Mouse (Mus musculus) large intestine, adult 2 months (tissue): ENCODE measurements at regions not wholly inside any gene's neighbourhood (a gene's known extent, or its start where the extent isn't known, plus 50 kb on each side); places are given as distances from the start of the nearest gene placed in this dataset.

Experiments
- DNase-seq: peaks from one replicate; pipeline ENCODE4 v3.0.0-alpha.2; 2012; ENCODE audit warnings: low read depth, low spot score
- WGBS: fragments of 180-500 bp; shearing (Covaris S2); methylation state at CpG from one replicate; pipeline ENCODE4 v1.1.7; 2018; 5-methylcytosine and 5-hydroxymethylcytosine counted together

- WGBS: 47% methylated on average over 2 of the region's 2 CpGs
These were observed 51.8 kb upstream of the St6galnac3 start for GRCm38 (mm10) chr3:153776738-153777137.

GRCm38 (mm10) chr3:153778386-153778785, 53.4 kb upstream of the St6galnac3 start:
- no peak for DNase-seq
- WGBS: 68% methylated on average over 7 of the region's 7 CpGs

More at GRCm38 (mm10) chr3:153776738-153777137, 51.8 kb upstream of the St6galnac3 start:
- DNase-seq: no peak

- 45% methylated on average over 5 of the region's 5 CpGs for WGBS
- DNase-seq: no peak
These were observed 57.5 kb upstream of the St6galnac3 start for GRCm38 (mm10) chr3:153782467-153782866.

GRCm38 (mm10) chr3:153783294-153783741, 58.3 kb upstream of the St6galnac3 start:
- DNase-seq: no peak
- WGBS: 21% methylated on average over 7 of the region's 7 CpGs

- WGBS: 24% methylated on average over 8 of the region's 8 CpGs
- peak; percentile 50 for DNase-seq
These were observed 59.1 kb upstream of the St6galnac3 start for GRCm38 (mm10) chr3:153783928-153784570.

- DNase-seq: no peak
- WGBS: 88% methylated on average over 7 of the region's 7 CpGs
These were observed 53.6 kb upstream of the Asb17 start for GRCm38 (mm10) chr3:153790455-153790856.

GRCm38 (mm10) chr3:153790883-153791609, 53.0 kb upstream of the Asb17 start:
- DNase-seq: no peak
- 74% methylated on average over 9 of the region's 9 CpGs for WGBS

GRCm38 (mm10) chr3:153791610-153792363, 52.2 kb upstream of the Asb17 start:
- no peak for DNase-seq
- 43% methylated on average over 11 of the region's 11 CpGs for WGBS

- 84% methylated on average over 5 of the region's 5 CpGs for WGBS
- no peak for DNase-seq
These were observed 51.7 kb upstream of the Asb17 start for GRCm38 (mm10) chr3:153792364-153792703.
